Mouse (Mus musculus): ENCODE results near the gene Fam162a. TPM values are rescaled to one million over a fixed set of nuclear protein-coding genes. Genes with fewer than 3 reads are reported as not detected.

Gene Fam162a
- 102 TPM for polyA plus RNA-seq (2014; fragmentation: Illumina TruSeq; extraction: RNeasy Lipid Tissue Mini Kit (QIAGEN cat#74804); ENCODE audit: low read depth, low replicate concordance)

DNA sequence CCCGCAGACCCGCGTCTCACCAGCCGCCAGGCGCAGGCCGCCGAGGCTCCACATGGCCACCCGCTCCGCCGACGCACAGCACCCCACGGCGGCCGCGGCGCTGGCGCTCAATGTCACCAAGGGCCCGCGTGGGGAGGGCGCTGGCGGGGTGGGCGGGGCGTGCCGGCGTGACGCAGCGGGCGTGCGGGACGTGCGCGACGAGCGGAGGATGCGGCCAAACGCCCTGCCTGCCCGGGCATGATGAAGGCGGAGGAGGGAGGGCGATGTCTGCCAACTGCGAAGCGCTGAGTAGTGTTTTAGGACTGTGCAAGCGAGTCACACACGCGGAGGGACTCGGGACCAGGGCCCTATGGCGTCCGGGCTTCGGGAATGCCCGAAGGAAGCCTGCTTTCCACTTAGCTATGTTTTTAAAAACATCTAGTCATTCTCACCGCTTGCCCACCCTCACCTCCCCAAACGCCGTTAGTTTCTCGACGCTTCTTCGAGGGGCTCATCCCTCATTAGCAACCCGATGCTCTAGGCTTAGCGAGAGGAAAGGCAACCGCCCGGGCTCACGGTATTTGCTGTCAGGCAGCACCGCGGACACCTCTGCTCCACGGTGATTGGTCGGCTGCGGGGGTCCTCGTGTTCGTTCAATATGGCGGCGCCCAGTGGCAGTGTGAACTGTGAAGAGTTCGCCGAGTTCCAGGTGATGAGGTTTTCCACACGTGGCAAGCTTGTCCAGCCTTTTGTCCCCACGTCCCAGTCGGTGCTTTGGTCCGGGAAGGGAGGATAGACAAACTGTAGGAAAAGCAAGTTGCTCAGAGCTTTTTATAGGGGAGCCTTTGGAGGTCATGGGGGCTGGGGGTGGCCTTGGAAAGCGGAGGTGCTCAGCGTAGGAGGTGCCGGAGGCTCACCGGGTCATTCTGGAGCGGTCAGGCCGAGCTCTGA is at the start of gene Fam162a, which contains the start of gene Ccdc58:
TSS of gene Fam162a (minus strand) at position 145 of the 930 bp plus-strand sequence.
TSS of gene Ccdc58 (plus strand) at position 236 of the 930 bp plus-strand sequence.

DNA sequence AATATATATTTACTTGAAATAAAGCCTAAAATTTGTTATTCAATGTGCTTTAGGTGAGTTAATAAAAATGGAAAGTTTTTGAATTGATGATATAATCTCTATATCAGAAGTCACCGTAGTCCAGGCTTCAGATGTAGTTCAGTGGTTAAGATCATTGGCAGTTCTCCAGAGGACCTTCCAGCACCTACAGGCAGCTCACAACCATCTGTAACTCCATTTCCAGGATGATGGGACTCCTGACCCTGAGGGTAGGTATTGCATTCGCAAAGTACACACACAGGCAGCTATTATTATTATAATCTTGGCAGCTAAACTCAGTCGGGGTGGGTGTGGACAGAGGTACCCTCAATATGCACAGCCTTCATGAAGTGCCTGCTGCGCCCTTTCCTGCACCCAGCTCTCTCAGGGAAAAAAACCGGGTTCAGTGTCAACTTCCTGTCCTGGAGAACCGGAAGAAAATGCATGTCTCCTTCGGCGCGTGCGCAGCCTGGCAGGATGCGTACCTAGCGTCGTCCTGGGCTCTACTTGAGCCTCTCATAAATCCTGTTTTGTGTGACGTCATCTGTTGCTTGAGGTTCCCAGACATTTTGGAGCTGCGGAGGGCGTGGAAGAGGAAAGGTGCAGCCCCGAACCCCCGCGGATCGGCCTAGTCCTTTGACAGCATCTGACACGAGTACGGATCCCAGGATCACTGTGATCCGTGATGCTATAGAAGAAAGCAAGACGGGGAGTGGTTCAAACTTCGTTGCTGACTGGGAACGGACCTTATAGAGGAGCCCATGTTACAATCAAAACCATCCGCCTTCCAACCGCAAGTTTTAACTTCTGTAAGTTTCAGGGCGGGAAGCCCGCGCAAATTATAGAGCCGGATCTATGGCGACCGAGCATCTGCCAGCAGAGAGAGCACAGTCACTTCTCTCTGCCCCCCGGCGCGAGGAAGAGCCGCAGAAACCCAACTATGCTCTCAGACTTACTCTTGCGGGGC is 30.5 kb downstream of the Fam162a start, which contains the start of gene Wdr5b:
TSS of gene Wdr5b (plus strand) at position 551 of the 985 bp plus-strand sequence.

Other genes with a start within 250 kb of the Fam162a start
- 9.4 TPM for gene Parp14, start 200.1 kb downstream of the Fam162a start, polyA plus RNA-seq (2014; fragmentation: Illumina TruSeq; extraction: RNeasy Lipid Tissue Mini Kit (QIAGEN cat#74804); ENCODE audit: low read depth, low replicate concordance)
- gene Parp9, start 133.1 kb downstream of the Fam162a start, polyA plus RNA-seq (2014; fragmentation: Illumina TruSeq; extraction: RNeasy Lipid Tissue Mini Kit (QIAGEN cat#74804); ENCODE audit: low read depth, low replicate concordance): 21.0 TPM
- 8.7 TPM for gene Dtx3l, start 132.4 kb downstream of the Fam162a start, polyA plus RNA-seq (2014; fragmentation: Illumina TruSeq; extraction: RNeasy Lipid Tissue Mini Kit (QIAGEN cat#74804); ENCODE audit: low read depth, low replicate concordance)
- 23.0 TPM for gene Kpna1, start 92.8 kb downstream of the Fam162a start, polyA plus RNA-seq (2014; fragmentation: Illumina TruSeq; extraction: RNeasy Lipid Tissue Mini Kit (QIAGEN cat#74804); ENCODE audit: low read depth, low replicate concordance)
- gene Wdr5b, start 30.4 kb downstream of the Fam162a start, polyA plus RNA-seq (2014; fragmentation: Illumina TruSeq; extraction: RNeasy Lipid Tissue Mini Kit (QIAGEN cat#74804); ENCODE audit: low read depth, low replicate concordance): 6.1 TPM
- gene Ccdc58, start 91 bp upstream of the Fam162a start, polyA plus RNA-seq (2014; fragmentation: Illumina TruSeq; extraction: RNeasy Lipid Tissue Mini Kit (QIAGEN cat#74804); ENCODE audit: low read depth, low replicate concordance): 25.4 TPM
- not detected for gene Csta1, start 59.6 kb upstream of the Fam162a start, polyA plus RNA-seq (2014; fragmentation: Illumina TruSeq; extraction: RNeasy Lipid Tissue Mini Kit (QIAGEN cat#74804); ENCODE audit: low read depth, low replicate concordance)
- gene Stfa2l1, start 85.2 kb upstream of the Fam162a start, polyA plus RNA-seq (2014; fragmentation: Illumina TruSeq; extraction: RNeasy Lipid Tissue Mini Kit (QIAGEN cat#74804); ENCODE audit: low read depth, low replicate concordance): not detected
- not detected for gene Gm5483, start 112.6 kb upstream of the Fam162a start, polyA plus RNA-seq (2014; fragmentation: Illumina TruSeq; extraction: RNeasy Lipid Tissue Mini Kit (QIAGEN cat#74804); ENCODE audit: low read depth, low replicate concordance)
- gene Gm5416, start 138.8 kb upstream of the Fam162a start, polyA plus RNA-seq (2014; fragmentation: Illumina TruSeq; extraction: RNeasy Lipid Tissue Mini Kit (QIAGEN cat#74804); ENCODE audit: low read depth, low replicate concordance): not detected
- gene 2010005H15Rik, start 149.9 kb upstream of the Fam162a start, polyA plus RNA-seq (2014; fragmentation: Illumina TruSeq; extraction: RNeasy Lipid Tissue Mini Kit (QIAGEN cat#74804); ENCODE audit: low read depth, low replicate concordance): not detected
- gene Stfa1, start 205.4 kb upstream of the Fam162a start, polyA plus RNA-seq (2014; fragmentation: Illumina TruSeq; extraction: RNeasy Lipid Tissue Mini Kit (QIAGEN cat#74804); ENCODE audit: low read depth, low replicate concordance): not detected

All from adipose tissue, adult 10 weeks (tissue).